Mouse (Mus musculus): ENCODE data around the gene Slc17a2. TPM values are rescaled to one million over a fixed set of nuclear protein-coding genes. Genes with fewer than 3 reads are reported as not detected.
A peak's percentile ranks its signal among the peaks of the same experiment; 100 is the strongest.
"Not testable (repeated sequence)": the region's sequence is repeated elsewhere in the genome, so short reads cannot be mapped to it uniquely, and the experiment has no call there.

The Slc17a2 gene
- polyA plus RNA-seq (2012; rRNA removed) = 0.32 and 0.52 TPM in 2 replicates

GRCm38 (mm10) chr13:23806422-23807052, at the start of gene Slc17a2:
Slc17a2 (plus strand) TSS chr13:23806993.
- no peak for TF ChIP-seq CTCF (IDR thresholded peaks at IDR 0.05; ENCODE audit: insufficient read depth, low read length)
- TF ChIP-seq POLR2A (IDR thresholded peaks at IDR 0.05; ENCODE audit: borderline replicate concordance, extremely low read depth, low read depth, low read length) = no peak
- Histone ChIP-seq H3K4me3 (replicated peaks; ENCODE audit: extremely low read depth, low read depth, low read length) (no peak within 1 kb of the TSS), H3K4me1 (ENCODE audit: control insufficient read depth, insufficient read depth, low read length) (no peaks in the 10 kb centered on the region; the same call in 1 of the 2 replicates)
- 66% methylated on average over 15 of the region's 15 CpGs for WGBS
- no peak for DNase-seq

- H3K4me1 ChIP-seq (ENCODE audit: control insufficient read depth, insufficient read depth, low read length) = peaks cover 2% of the 10 kb centered on the region
- peak overlapping the region; percentile 18 for H3K4me3 ChIP-seq (replicated peaks; ENCODE audit: extremely low read depth, low read depth, low read length)
- TF ChIP-seq CTCF (IDR thresholded peaks at IDR 0.05; ENCODE audit: insufficient read depth, low read length) = no peak
- TF ChIP-seq POLR2A (IDR thresholded peaks at IDR 0.05; ENCODE audit: borderline replicate concordance, extremely low read depth, low read depth, low read length) = no peak
- 2% methylated on average over 18 of the region's 23 CpGs for WGBS
- DNase-seq = no peak
Observed at GRCm38 (mm10) chr13:23757211-23757773, 49.5 kb upstream of the Slc17a2 start.

GRCm38 (mm10) chr13:23757921-23758320, 48.9 kb upstream of the Slc17a2 start:
- TF ChIP-seq POLR2A (IDR thresholded peaks at IDR 0.05; ENCODE audit: borderline replicate concordance, extremely low read depth, low read depth, low read length) = no peak
- no peak for TF ChIP-seq CTCF (IDR thresholded peaks at IDR 0.05; ENCODE audit: insufficient read depth, low read length)
- Histone ChIP-seq H3K4me1 (ENCODE audit: control insufficient read depth, insufficient read depth, low read length) (peaks cover 2% of the 10 kb centered on the region), H3K4me3 (replicated peaks; ENCODE audit: extremely low read depth, low read depth, low read length) (no peak overlapping the region)
- no peak for DNase-seq
- 40% methylated on average over 3 of the region's 3 CpGs for WGBS

GRCm38 (mm10) chr13:23759251-23759771, 47.5 kb upstream of the Slc17a2 start:
- DNase-seq = no peak
- WGBS = 86% methylated on average over 3 of the region's 3 CpGs
- Histone ChIP-seq H3K4me3 (replicated peaks; ENCODE audit: extremely low read depth, low read depth, low read length) (no peak overlapping the region), H3K4me1 (ENCODE audit: control insufficient read depth, insufficient read depth, low read length) (peaks cover 2% of the 10 kb centered on the region)
- no peak for TF ChIP-seq CTCF (IDR thresholded peaks at IDR 0.05; ENCODE audit: insufficient read depth, low read length)
- no peak for TF ChIP-seq POLR2A (IDR thresholded peaks at IDR 0.05; ENCODE audit: borderline replicate concordance, extremely low read depth, low read depth, low read length)

GRCm38 (mm10) chr13:23759916-23760239, 46.9 kb upstream of the Slc17a2 start:
- peaks cover 2% of the 10 kb centered on the region for H3K4me1 ChIP-seq (ENCODE audit: control insufficient read depth, insufficient read depth, low read length)
- no peak overlapping the region for H3K4me3 ChIP-seq (replicated peaks; ENCODE audit: extremely low read depth, low read depth, low read length)
- WGBS = 39% methylated on average over 1 of the region's 1 CpGs
- TF ChIP-seq POLR2A (IDR thresholded peaks at IDR 0.05; ENCODE audit: borderline replicate concordance, extremely low read depth, low read depth, low read length) (no peak), CTCF (IDR thresholded peaks at IDR 0.05; ENCODE audit: insufficient read depth, low read length) (no peak)
- DNase-seq = no peak

GRCm38 (mm10) chr13:23760240-23760971, 46.4 kb upstream of the Slc17a2 start:
- peaks cover 2% of the 10 kb centered on the region for H3K4me1 ChIP-seq (ENCODE audit: control insufficient read depth, insufficient read depth, low read length)
- DNase-seq = no peak
- TF ChIP-seq CTCF (IDR thresholded peaks at IDR 0.05; ENCODE audit: insufficient read depth, low read length) (no peak), POLR2A (IDR thresholded peaks at IDR 0.05; ENCODE audit: borderline replicate concordance, extremely low read depth, low read depth, low read length) (no peak)
- WGBS = 1% methylated on average over 26 of the region's 27 CpGs
- peak overlapping the region; percentile 19 for H3K4me3 ChIP-seq (replicated peaks; ENCODE audit: extremely low read depth, low read depth, low read length)

- TF ChIP-seq POLR2A (IDR thresholded peaks at IDR 0.05; ENCODE audit: borderline replicate concordance, extremely low read depth, low read depth, low read length) (peak; percentile 82), CTCF (IDR thresholded peaks at IDR 0.05; ENCODE audit: insufficient read depth, low read length) (no peak)
- peak; percentile 95 for DNase-seq
- Histone ChIP-seq H3K4me1 (ENCODE audit: control insufficient read depth, insufficient read depth, low read length) (peaks cover 2% of the 10 kb centered on the region), H3K4me3 (replicated peaks; ENCODE audit: extremely low read depth, low read depth, low read length) (peak within 1 kb of the TSS; percentile 65)
- WGBS = under 1% methylated on average over 67 of the region's 72 CpGs
Observed at GRCm38 (mm10) chr13:23760972-23761864, 45.6 kb upstream of the Slc17a2 start, which contains the start of gene Hist1h4a. Hist1h4a (minus strand) TSS chr13:23761230.

- not testable (repeated sequence) for H3K4me1 ChIP-seq (ENCODE audit: control insufficient read depth, insufficient read depth, low read length)
- peak within 1 kb of the TSS; percentile 65 for H3K4me3 ChIP-seq (replicated peaks; ENCODE audit: extremely low read depth, low read depth, low read length)
- peak; percentile 58 for DNase-seq
Observed at GRCm38 (mm10) chr13:23761871-23762821, 44.6 kb upstream of the Slc17a2 start, which contains the start of gene Hist1h3a. Hist1h3a (minus strand) TSS chr13:23762386.

More at GRCm38 (mm10) chr13:23761871-23762821, 44.6 kb upstream of the Slc17a2 start, which contains the start of gene Hist1h3a:
- WGBS = under 1% methylated on average over 30 of the region's 52 CpGs
- peak; percentile 46; the same call in 1 of the 2 replicates for TF ChIP-seq POLR2A (IDR thresholded peaks at IDR 0.05; ENCODE audit: borderline replicate concordance, extremely low read depth, low read depth, low read length)
